Mouse (Mus musculus): ENCODE results near the gene Fam3a.

GRCm38 (mm10) chrX:74384451-74384850, 8.6 kb downstream of the Fam3a start:
- no peak for TF ChIP-seq CTCF (IDR thresholded peaks at IDR 0.05)
- no peak for TF ChIP-seq EP300 (IDR thresholded peaks at IDR 0.05)

Data from lung, postnatal 0 days (tissue).